Mouse (Mus musculus) intestine, postnatal 0 days (tissue): ENCODE measurements around the gene 1700016D06Rik. TPM values are rescaled to one million over a fixed set of nuclear protein-coding genes. Genes with fewer than 3 reads are reported as not detected.

ENCODE experiments used
- ATAC-seq: fragments of 200-750 bp; cut with Nextera tagmentation; 2 replicates; pipeline ENCODE4 v1.8.0; 2017; ENCODE audit warnings: mild to moderate bottlenecking, moderate TSS enrichment, moderate library complexity
- H3K27ac ChIP-seq: fragments of 300-500 bp; sonication (generic); 2 replicates; pipeline ENCODE4 v1.5.1; 2014; ENCODE audit warnings: mild to moderate bottlenecking, low read depth, low read length, moderate library complexity
- H3K27me3 ChIP-seq: fragments of 300-500 bp; sonication (generic); replicated peaks from 2 replicates; pipeline ENCODE4 v1.6.1; 2014; ENCODE audit warnings: low read length, mixed read lengths; ENCODE audit not compliant: control insufficient read depth, insufficient read depth
- H3K36me3 ChIP-seq: fragments of 300-500 bp; sonication (generic); 2 replicates; pipeline ENCODE4 v1.6.1; 2014; ENCODE audit warnings: mild to moderate bottlenecking, moderate library complexity; ENCODE audit not compliant: control insufficient read depth, insufficient read depth
- H3K4me1 ChIP-seq: fragments of 300-500 bp; sonication (generic); replicated peaks from 2 replicates; pipeline ENCODE4 v1.6.1; 2014; ENCODE audit warnings: antibody characterized with exemption, low read length, mixed read lengths; ENCODE audit not compliant: control insufficient read depth, insufficient read depth
- H3K4me2 ChIP-seq: fragments of 300-500 bp; sonication (generic); replicated peaks from 2 replicates; pipeline ENCODE4 v1.6.1; 2014; ENCODE audit warnings: low read depth, mild to moderate bottlenecking, moderate library complexity
- H3K4me3 ChIP-seq: fragments of 300-500 bp; sonication (generic); 2 replicates; pipeline ENCODE4 v1.5.1; 2014; ENCODE audit warnings: low read depth, low read length
- H3K9ac ChIP-seq: fragments of 300-500 bp; sonication (generic); 2 replicates; pipeline ENCODE4 v1.6.1; 2014; ENCODE audit warnings: mild to moderate bottlenecking, low read depth, low read length
- H3K9me3 ChIP-seq: fragments of 300-500 bp; sonication (generic); 2 replicates; pipeline ENCODE4 v1.6.1; 2016; ENCODE audit warnings: mixed run types; ENCODE audit not compliant: control insufficient read depth
- CTCF ChIP-seq: sonication (generic); IDR thresholded peaks from 2 replicates; pipeline ENCODE4 v1.5.1; 2016; ENCODE audit warnings: low read depth, mild to moderate bottlenecking, control low read depth, antibody characterized with exemption, moderate library complexity
- WGBS: fragments of 180-500 bp; shearing (Covaris S2); extraction: QIAGEN DNeasy Blood & Tissue Kit; methylation state at CpG from one replicate; pipeline ENCODE4 v1.1.7; 2014; 5-methylcytosine and 5-hydroxymethylcytosine counted together
- microRNA-seq: library from miRNA; unstranded; fragments of <30 nt; microRNA quantifications from one replicate; pipeline ENCODE4, GENCODE M21; 2016
- polyA plus RNA-seq: library from polyadenylated mRNA; unstranded; fragments of >200 nt; fragmentation: Nextera tagmentation; extraction: Ambion mirVana; gene quantifications from 2 replicates; pipeline ENCODE4 v1.2.1, GENCODE M21; 2015

Gene 1700016D06Rik
- polyA plus RNA-seq, 1 experiment from 2014 or later: not detected

DNA sequence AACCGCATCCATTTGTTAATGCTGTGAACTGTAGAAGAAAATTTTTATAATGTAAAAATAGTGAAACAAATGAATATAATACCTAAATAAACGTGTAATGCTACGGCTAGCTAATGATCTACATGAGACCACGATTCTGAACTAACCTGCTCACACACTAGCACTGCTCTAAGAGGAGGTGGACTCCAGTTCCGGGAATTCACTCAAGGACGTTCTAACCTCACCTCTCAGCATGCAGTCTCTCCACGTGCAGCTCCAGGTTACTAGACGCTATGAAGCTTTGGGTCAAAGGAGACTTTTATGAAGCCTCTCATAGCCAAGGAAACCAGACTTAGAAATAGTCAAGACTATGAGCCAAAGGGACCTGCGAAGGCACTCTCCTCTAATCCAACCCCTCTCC, 73.1 kb downstream of the 1700016D06Rik start:
- TF ChIP-seq CTCF: no peak
- Histone ChIP-seq H3K27me3 (no peaks in the 10 kb centered on the region), H3K9me3 (no peaks in the 10 kb centered on the region), H3K4me3 (no peak overlapping the region), H3K4me1 (no peaks in the 10 kb centered on the region), H3K36me3 (peaks cover 33% of the 10 kb centered on the region), H3K4me2 (no peak overlapping the region), H3K27ac (no peak overlapping the region), H3K9ac (no peak overlapping the region)
- no peak for ATAC-seq
- 69% methylated on average over 9 of the region's 9 CpGs for WGBS

DNA sequence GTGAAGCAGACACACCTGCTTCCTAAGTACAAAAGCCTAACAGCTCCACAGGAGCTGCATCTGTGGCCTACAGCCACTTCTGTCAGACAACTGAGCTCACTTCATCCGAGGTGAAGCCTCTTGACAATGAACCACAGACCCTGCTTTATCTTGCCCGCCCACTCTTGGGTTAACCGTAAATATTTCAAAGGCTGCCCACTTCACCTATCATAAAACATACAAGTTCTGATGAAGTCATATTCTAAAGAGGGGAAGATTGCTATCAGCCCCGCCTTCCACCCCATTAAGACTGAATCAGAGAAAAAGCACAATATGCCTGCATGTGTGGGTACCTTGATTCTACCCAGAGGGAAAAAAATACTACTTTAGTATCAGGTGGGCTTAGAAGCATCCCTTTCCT, 75.8 kb downstream of the 1700016D06Rik start:
- H3K36me3 ChIP-seq: peaks cover 32% of the 10 kb centered on the region
- no peak overlapping the region for H3K4me3 ChIP-seq
- no peaks in the 10 kb centered on the region for H3K27me3 ChIP-seq
- H3K4me1 ChIP-seq: no peaks in the 10 kb centered on the region
- no peak overlapping the region for H3K27ac ChIP-seq
- TF ChIP-seq CTCF: no peak
- 59% methylated on average over 4 of the region's 4 CpGs for WGBS
- no peak for ATAC-seq
- no peak overlapping the region for H3K4me2 ChIP-seq
- no peak overlapping the region for H3K9ac ChIP-seq
- H3K9me3 ChIP-seq: no peaks in the 10 kb centered on the region

DNA sequence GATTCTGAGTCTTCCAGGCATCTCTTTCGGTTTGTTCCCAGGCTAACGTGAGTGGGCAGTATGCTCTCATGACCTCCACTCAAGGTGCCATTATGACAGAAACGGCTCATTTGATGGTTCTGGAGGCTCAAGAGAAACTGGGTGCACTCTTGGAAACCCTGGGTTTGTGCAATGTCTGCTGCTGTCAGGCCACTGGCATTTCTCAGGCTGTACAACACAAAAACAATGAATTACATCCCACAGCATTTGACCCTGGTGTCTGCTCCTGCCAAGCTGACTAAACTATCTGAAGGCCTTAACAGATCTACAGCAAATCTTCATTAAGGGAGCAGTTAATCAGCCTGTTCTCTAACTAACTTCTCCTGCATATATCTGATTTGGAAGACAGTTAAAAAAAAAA, 81.8 kb downstream of the 1700016D06Rik start:
- no peak for ATAC-seq
- H3K4me2 ChIP-seq: no peak overlapping the region
- no peaks in the 10 kb centered on the region for H3K27me3 ChIP-seq
- H3K27ac ChIP-seq: no peak overlapping the region
- no peaks in the 10 kb centered on the region for H3K4me1 ChIP-seq
- WGBS: 83% methylated on average over 3 of the region's 3 CpGs
- H3K36me3 ChIP-seq: peaks cover 65% of the 10 kb centered on the region
- no peak overlapping the region for H3K4me3 ChIP-seq
- H3K9me3 ChIP-seq: no peaks in the 10 kb centered on the region
- TF ChIP-seq CTCF: no peak
- H3K9ac ChIP-seq: no peak overlapping the region

DNA sequence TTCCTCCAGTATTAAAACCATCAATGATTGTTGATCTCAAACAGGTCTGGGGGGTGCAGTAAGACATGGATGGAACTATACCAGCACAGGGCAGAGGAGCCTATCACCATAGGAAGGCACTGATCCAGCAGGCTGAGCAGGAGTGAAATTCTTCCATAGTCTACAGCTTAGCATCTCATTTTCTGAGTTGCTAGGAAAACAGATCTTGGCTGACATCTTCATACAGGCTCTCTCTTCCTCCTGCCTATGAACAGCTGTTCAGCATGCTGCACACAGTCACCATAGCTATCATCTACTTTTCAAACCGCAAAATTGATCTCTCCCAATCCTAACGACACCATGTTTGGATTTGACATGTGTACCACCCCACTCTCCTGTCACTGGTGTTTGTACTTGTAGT, 82.8 kb downstream of the 1700016D06Rik start:
- Histone ChIP-seq H3K4me1 (no peaks in the 10 kb centered on the region), H3K4me3 (no peak overlapping the region), H3K36me3 (peaks cover 73% of the 10 kb centered on the region), H3K4me2 (no peak overlapping the region), H3K9me3 (no peaks in the 10 kb centered on the region), H3K27me3 (no peaks in the 10 kb centered on the region), H3K27ac (no peak overlapping the region), H3K9ac (no peak overlapping the region)
- WGBS: 88% methylated on average over 2 of the region's 2 CpGs
- no peak for ATAC-seq
- no peak for TF ChIP-seq CTCF

DNA sequence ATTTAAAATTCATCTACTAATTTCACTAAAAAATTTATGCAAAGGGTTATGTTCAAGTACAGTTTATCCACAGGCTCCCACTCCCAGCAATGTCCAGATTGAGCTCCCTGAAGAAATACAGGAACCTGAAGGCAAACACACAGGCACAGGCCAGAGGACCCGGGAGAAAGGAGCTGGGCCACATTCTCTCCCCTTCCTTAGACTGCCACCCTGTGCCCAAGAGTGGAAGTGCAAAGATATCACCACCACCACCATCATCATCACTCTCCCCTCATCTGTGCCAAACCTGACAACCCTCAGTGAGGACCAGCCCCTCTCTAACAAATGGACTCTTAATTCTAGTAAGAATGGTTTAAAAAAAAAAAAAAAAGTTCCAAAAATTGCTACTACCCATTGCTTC, 84.6 kb downstream of the 1700016D06Rik start:
- H3K27ac ChIP-seq: no peak overlapping the region
- 3% methylated on average over 1 of the region's 1 CpGs for whole genome bisulfite sequencing
- no peaks in the 10 kb centered on the region for H3K9me3 ChIP-seq
- no peak overlapping the region for H3K4me2 ChIP-seq
- no peak for ATAC-seq
- no peak overlapping the region for H3K4me3 ChIP-seq
- no peaks in the 10 kb centered on the region for H3K27me3 ChIP-seq
- no peak overlapping the region for H3K9ac ChIP-seq
- peaks cover 78% of the 10 kb centered on the region for H3K36me3 ChIP-seq
- TF ChIP-seq CTCF: peak; percentile 87
- no peaks in the 10 kb centered on the region for H3K4me1 ChIP-seq

DNA sequence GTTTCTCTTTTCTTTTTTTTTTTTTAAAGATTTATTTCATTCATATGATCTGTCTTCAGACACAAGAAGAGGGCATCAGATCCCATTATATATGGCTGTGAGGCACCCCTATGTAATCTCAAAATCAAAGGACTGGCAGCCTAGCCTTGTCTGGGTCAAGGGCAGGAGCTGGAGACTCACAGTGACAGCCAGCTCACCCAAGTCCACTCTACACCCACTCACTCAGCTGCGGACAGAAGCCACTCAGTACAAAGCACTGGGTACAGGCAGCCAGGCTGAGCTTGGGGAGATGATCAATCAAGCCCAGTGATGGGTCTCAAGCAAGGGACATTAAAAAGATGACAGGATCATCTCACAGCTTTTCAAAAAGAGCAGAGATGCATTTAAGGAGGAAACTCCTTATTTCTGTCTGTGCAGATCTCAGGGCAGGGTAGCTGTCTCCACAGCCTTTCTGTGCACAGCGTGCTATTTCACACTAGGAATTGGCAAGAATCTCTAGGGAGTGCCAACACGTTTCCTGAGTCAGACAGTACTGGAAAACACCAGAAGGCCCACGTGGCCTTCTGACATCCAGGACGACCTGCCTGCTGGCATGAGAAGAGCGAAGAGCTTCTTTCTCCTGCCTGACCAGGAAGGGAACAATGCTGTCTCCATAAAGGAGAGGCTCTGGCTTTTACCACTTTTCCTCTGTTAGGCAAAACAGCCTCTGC, 86.6 kb downstream of the 1700016D06Rik start:
- no peak for ATAC-seq
- Histone ChIP-seq H3K9me3 (no peaks in the 10 kb centered on the region), H3K4me2 (no peak overlapping the region), H3K4me1 (no peaks in the 10 kb centered on the region), H3K27ac (no peak overlapping the region), H3K36me3 (peaks cover 78% of the 10 kb centered on the region), H3K9ac (no peak overlapping the region), H3K27me3 (no peaks in the 10 kb centered on the region), H3K4me3 (no peak overlapping the region)
- WGBS: 87% methylated on average over 6 of the region's 6 CpGs
- TF ChIP-seq CTCF: no peak

DNA sequence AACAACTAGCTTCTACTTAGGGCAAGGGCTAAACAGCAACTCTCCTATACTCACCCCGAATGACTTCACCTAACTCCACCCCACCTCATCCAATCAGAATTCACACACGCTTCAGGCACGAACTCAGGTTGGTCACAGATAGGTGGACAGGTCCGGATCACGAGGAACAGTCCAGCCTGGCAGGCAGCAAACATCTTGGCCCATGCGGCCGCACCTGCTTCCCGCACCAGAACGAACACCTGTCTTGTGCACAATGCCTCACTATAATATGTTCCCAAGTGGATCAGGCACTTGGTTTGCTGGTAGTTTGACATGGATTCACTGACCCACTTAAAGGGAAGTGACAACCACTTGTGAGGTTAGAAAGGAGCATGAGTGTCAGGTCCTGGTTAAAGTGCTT, 92.0 kb downstream of the 1700016D06Rik start:
- no peaks in the 10 kb centered on the region for H3K27me3 ChIP-seq
- H3K9me3 ChIP-seq: no peaks in the 10 kb centered on the region
- ATAC-seq: no peak
- TF ChIP-seq CTCF: no peak
- 95% methylated on average over 9 of the region's 9 CpGs for WGBS
- H3K4me1 ChIP-seq: no peaks in the 10 kb centered on the region
- no peak overlapping the region for H3K4me2 ChIP-seq
- H3K4me3 ChIP-seq: no peak overlapping the region
- peaks cover 52% of the 10 kb centered on the region for H3K36me3 ChIP-seq
- no peak overlapping the region for H3K27ac ChIP-seq
- no peak overlapping the region for H3K9ac ChIP-seq

Small RNA genes lying within 50 kb of the gene (microRNA-seq; reads per million reads assigned to microRNA genes)
- not detected for gene Mir7238

Other genes starting within 250 kb of the 1700016D06Rik start
- 42.4 and 43.5 TPM in 2 replicates for gene Rab20, start 222.4 kb downstream of the 1700016D06Rik start, polyA plus RNA-seq
- 82.8 and 83.5 TPM in 2 replicates for gene Naxd, start 203.6 kb downstream of the 1700016D06Rik start, polyA plus RNA-seq
- gene Cars2, start 150.3 kb downstream of the 1700016D06Rik start, polyA plus RNA-seq: 10.0 and 12.6 TPM in 2 replicates
- gene Ing1, start 145.5 kb downstream of the 1700016D06Rik start, polyA plus RNA-seq: 19.5 and 20.2 TPM in 2 replicates
- gene Ankrd10, start 65.3 kb downstream of the 1700016D06Rik start, polyA plus RNA-seq: 24.2 and 25.5 TPM in 2 replicates
- gene Arhgef7, start 26.7 kb upstream of the 1700016D06Rik start, polyA plus RNA-seq: 14.5 and 14.9 TPM in 2 replicates
- 0.27 and 0.38 TPM in 2 replicates for gene Tex29, start 139.4 kb upstream of the 1700016D06Rik start, polyA plus RNA-seq